Comparison of ENCODE assay signal across 9 mouse cellular contexts in genomic region chr10:83354333-83354719, GRCm38 (mm10). TPM values are rescaled to one million over a fixed set of nuclear protein-coding genes. Genes with fewer than 3 reads are reported as not detected.
A peak's percentile ranks its signal among the peaks of the same experiment; 100 is the strongest.
DNase-seq lines count a peak whose midpoint lies in the region; ATAC-seq and TF ChIP-seq lines count a peak whose summit lies in the region.
"Had no signal": no experiment of that assay in that cellular context is flagged by ENCODE, and none has a peak within 500 bp of the region (broad histone marks: within the 10 kb centered on the region; RNA-seq: fewer than 3 reads in every experiment).

No protein-coding gene starts in this region.

- H3K9ac ChIP-seq in hindbrain, embryonic 11.5 days (ENCODE audit: low read depth, low read length) = no peak overlapping the region
- H3K9ac ChIP-seq in kidney, embryonic 16.5 days (replicated peaks; ENCODE audit: low read length) = 0 out of 2 replicates have a peak overlapping the region, but pooled peaks have one; percentile 0
- H3K9ac ChIP-seq in stomach, postnatal 0 days (ENCODE audit: low read length) = peak overlapping the region; percentile 5; the same call in 1 of the 2 replicates
- H3K9ac ChIP-seq in forebrain, embryonic 13.5 days = no peak overlapping the region
- H3K9ac ChIP-seq: limb, embryonic 13.5 days had no signal

- peak; percentile 66 for TF ChIP-seq CTCF in stomach, postnatal 0 days (IDR thresholded peaks at IDR 0.05; ENCODE audit: low read depth)

- H3K4me3 ChIP-seq in hindbrain, embryonic 11.5 days (ENCODE audit: low read depth, low read length) = no peak overlapping the region
- no peak overlapping the region for H3K4me3 ChIP-seq in hindbrain, embryonic 10.5 days
- H3K4me3 ChIP-seq in kidney, embryonic 16.5 days (ENCODE audit: low read length) = no peak overlapping the region
- H3K4me3 ChIP-seq in stomach, postnatal 0 days (ENCODE audit: low read depth, low read length) = peak overlapping the region; percentile 23; the same call in 1 of the 2 replicates
- H3K4me3 ChIP-seq in forebrain, embryonic 13.5 days = no peak overlapping the region
- H3K4me3 ChIP-seq: limb, embryonic 13.5 days had no signal

- H3K27ac ChIP-seq in hindbrain, embryonic 11.5 days (ENCODE audit: low read depth, low read length) = no peak overlapping the region
- H3K27ac ChIP-seq in hindbrain, embryonic 10.5 days = no peak overlapping the region
- H3K27ac ChIP-seq in kidney, embryonic 16.5 days (ENCODE audit: low read length) = 0 out of 2 replicates have a peak overlapping the region, but pooled peaks have one; percentile 19
- H3K27ac ChIP-seq in stomach, postnatal 0 days (replicated peaks) = no peak overlapping the region; the same call in 1 of the 2 replicates
- no peak overlapping the region for H3K27ac ChIP-seq in forebrain, embryonic 13.5 days
- H3K27ac ChIP-seq: limb, embryonic 13.5 days had no signal

- no peaks in the 10 kb centered on the region for H3K4me1 ChIP-seq in hindbrain, embryonic 11.5 days (replicated peaks; ENCODE audit: control insufficient read depth, insufficient read depth, low read length)
- H3K4me1 ChIP-seq in hindbrain, embryonic 10.5 days (replicated peaks) = peaks cover 2% of the 10 kb centered on the region; the same call in 1 of the 2 replicates
- H3K4me1 ChIP-seq in kidney, embryonic 16.5 days (ENCODE audit: insufficient read depth, low read length) = peaks cover 8% of the 10 kb centered on the region
- H3K4me1 ChIP-seq in stomach, postnatal 0 days (replicated peaks; ENCODE audit: control insufficient read depth, insufficient read depth) = 0 out of 2 replicates have a peak, but pooled peaks cover 4% of the 10 kb centered on the region
- H3K4me1 ChIP-seq in forebrain, embryonic 13.5 days = peaks cover 4% of the 10 kb centered on the region; the same call in 1 of the 2 replicates

- 71% methylated on average over 8 of the region's 8 CpGs for WGBS in hindbrain, embryonic 11.5 days
- 75% methylated on average over 8 of the region's 8 CpGs for WGBS in hindbrain, embryonic 10.5 days
- WGBS in kidney, embryonic 16.5 days = 61% methylated on average over 8 of the region's 8 CpGs
- 42% methylated on average over 8 of the region's 8 CpGs for WGBS in stomach, postnatal 0 days
- WGBS in forebrain, embryonic 13.5 days = 61% methylated on average over 8 of the region's 8 CpGs

- ATAC-seq in hindbrain, embryonic 11.5 days (ENCODE audit: low FRiP score) = no peak
- ATAC-seq in kidney, embryonic 16.5 days (ENCODE audit: low FRiP score, low TSS enrichment) = no peak; the same call in 1 of the 2 replicates
- no peak for ATAC-seq in stomach, postnatal 0 days (ENCODE audit: low FRiP score, low TSS enrichment)
- ATAC-seq in forebrain, embryonic 13.5 days = no peak

- no peaks in the 10 kb centered on the region for H3K36me3 ChIP-seq in hindbrain, embryonic 11.5 days (ENCODE audit: control insufficient read depth, insufficient read depth, low read length)
- H3K36me3 ChIP-seq in hindbrain, embryonic 10.5 days = no peaks in the 10 kb centered on the region
- H3K36me3 ChIP-seq in kidney, embryonic 16.5 days (ENCODE audit: insufficient read depth, low read length) = no peaks in the 10 kb centered on the region
- H3K36me3 ChIP-seq in stomach, postnatal 0 days (ENCODE audit: control insufficient read depth, insufficient read depth, low read length) = no peaks in the 10 kb centered on the region
- no peaks in the 10 kb centered on the region for H3K36me3 ChIP-seq in forebrain, embryonic 13.5 days (ENCODE audit: poor library complexity, severe bottlenecking)
- H3K36me3 ChIP-seq: limb, embryonic 13.5 days had no signal

- no peaks in the 10 kb centered on the region for H3K27me3 ChIP-seq in hindbrain, embryonic 11.5 days (ENCODE audit: control insufficient read depth, insufficient read depth, low read length)
- H3K27me3 ChIP-seq in hindbrain, embryonic 10.5 days (ENCODE audit: insufficient read depth, poor library complexity, severe bottlenecking) = 0 out of 2 replicates have a peak, but pooled peaks cover 2% of the 10 kb centered on the region
- H3K27me3 ChIP-seq in kidney, embryonic 16.5 days (ENCODE audit: insufficient read depth, low read length) = no peaks in the 10 kb centered on the region
- H3K27me3 ChIP-seq in stomach, postnatal 0 days (ENCODE audit: control insufficient read depth, insufficient read depth, low read length) = no peaks in the 10 kb centered on the region
- H3K27me3 ChIP-seq in forebrain, embryonic 13.5 days = no peaks in the 10 kb centered on the region

- no peak overlapping the region for H3K4me2 ChIP-seq in hindbrain, embryonic 11.5 days (replicated peaks; ENCODE audit: low read depth, low read length)
- H3K4me2 ChIP-seq in kidney, embryonic 16.5 days (replicated peaks; ENCODE audit: low read depth, low read length) = no peak overlapping the region
- peak overlapping the region; percentile 37 for H3K4me2 ChIP-seq in stomach, postnatal 0 days (replicated peaks; ENCODE audit: low read depth)
- H3K4me2 ChIP-seq in forebrain, embryonic 13.5 days = no peak overlapping the region
- H3K4me2 ChIP-seq: limb, embryonic 13.5 days had no signal

- peak; percentile 26 for DNase-seq in hindbrain, embryonic 11.5 days (ENCODE audit: low spot score)
- no peak for DNase-seq in hindbrain, embryonic 10.5 days (ENCODE audit: low spot score)
- DNase-seq in A20 (ENCODE audit: low read depth, low spot score) = peak; percentile 79
- peak; percentile 69 for DNase-seq in adipocyte (ENCODE audit: low spot score)
- DNase-seq in stomach, postnatal 0 days (ENCODE audit: low spot score) = no peak
- DNase-seq in frontal cortex, postnatal 10 days (ENCODE audit: low spot score in 2 of 2) = no peak

- TF ChIP-seq EP300 in stomach, postnatal 0 days (optimal IDR thresholded peaks at IDR 0.05) = no peak

- no peaks in the 10 kb centered on the region for H3K9me3 ChIP-seq in hindbrain, embryonic 11.5 days (ENCODE audit: control insufficient read depth, low read length)
- no peaks in the 10 kb centered on the region for H3K9me3 ChIP-seq in hindbrain, embryonic 10.5 days
- no peaks in the 10 kb centered on the region for H3K9me3 ChIP-seq in kidney, embryonic 16.5 days (ENCODE audit: low read length)
- no peaks in the 10 kb centered on the region for H3K9me3 ChIP-seq in stomach, postnatal 0 days (ENCODE audit: control insufficient read depth, low read length)
- H3K9me3 ChIP-seq in forebrain, embryonic 13.5 days (replicated peaks) = no peaks in the 10 kb centered on the region
- H3K9me3 ChIP-seq: limb, embryonic 13.5 days had no signal

RNA-seq across cellular contexts. Expression of gene D10Wsu102e, which starts 5.7 kb away (rescaled TPM):
- polyA plus RNA-seq in hindbrain, embryonic 11.5 days (2014; fragmentation: Nextera tagmentation; extraction: Ambion mirVana) = 1.0 and 1.3 TPM in 2 replicates
- 0.94 and 1.2 TPM in 2 replicates for polyA plus RNA-seq in hindbrain, embryonic 10.5 days (2016; fragmentation: Nextera tagmentation; extraction: Ambion mirVana)
- 0.81 and 0.86 TPM in 2 replicates for polyA plus RNA-seq in kidney, embryonic 16.5 days (2015; fragmentation: Nextera tagmentation; extraction: Ambion mirVana)
- 0.23 and 0.27 TPM in 2 replicates for polyA plus RNA-seq in stomach, postnatal 0 days (2015; fragmentation: Nextera tagmentation; extraction: Ambion mirVana)
- polyA plus RNA-seq in forebrain, embryonic 13.5 days (2015; fragmentation: Nextera tagmentation; extraction: Ambion mirVana) = 1.1 and 1.2 TPM in 2 replicates

RNA-seq across cellular contexts. Expression of gene Slc41a2, which starts 16.6 kb away (rescaled TPM):
- polyA plus RNA-seq in hindbrain, embryonic 11.5 days (2014; fragmentation: Nextera tagmentation; extraction: Ambion mirVana) = 0.90 and 1.4 TPM in 2 replicates
- polyA plus RNA-seq in hindbrain, embryonic 10.5 days (2016; fragmentation: Nextera tagmentation; extraction: Ambion mirVana) = 0.27 and 0.42 TPM in 2 replicates
- 0.52 and 0.63 TPM in 2 replicates for polyA plus RNA-seq in kidney, embryonic 16.5 days (2015; fragmentation: Nextera tagmentation; extraction: Ambion mirVana)
- polyA plus RNA-seq in stomach, postnatal 0 days (2015; fragmentation: Nextera tagmentation; extraction: Ambion mirVana) = 0.59 and 0.92 TPM in 2 replicates
- 0.92 and 2.3 TPM in 2 replicates for polyA plus RNA-seq in forebrain, embryonic 13.5 days (2015; fragmentation: Nextera tagmentation; extraction: Ambion mirVana)

Comparison
In these comparisons a context has a peak if more than half of its experiments do, and no peak if none do; other contexts are left out.
1. DNase-seq: peak in hindbrain, embryonic 11.5 days (single experiment), A20 (single experiment) and adipocyte (single experiment); none in hindbrain, embryonic 10.5 days (single experiment), stomach, postnatal 0 days (single experiment) and frontal cortex, postnatal 10 days (0 of 2).
2. H3K9ac ChIP-seq: peak in kidney, embryonic 16.5 days (single experiment) and stomach, postnatal 0 days (single experiment); none in hindbrain, embryonic 11.5 days (single experiment) and forebrain, embryonic 13.5 days (single experiment).